Mouse (Mus musculus): ENCODE data around the gene Ypel2.

Ypel2 gene

GRCm38 (mm10) chr11:86898367-86898766 is 95.1 kb downstream of the Ypel2 start:
- DNase-seq (ENCODE audit: low read depth, low spot score), result no peak

- DNase-seq (ENCODE audit: low read depth, low spot score), result no peak
Observed at GRCm38 (mm10) chr11:86895567-86895966, 97.9 kb downstream of the Ypel2 start.

- no peak for DNase-seq (ENCODE audit: low read depth, low spot score)
Observed at GRCm38 (mm10) chr11:86895156-86895555, 98.4 kb downstream of the Ypel2 start.

- peak; percentile 62 for DNase-seq (ENCODE audit: low read depth, low spot score)
Observed at GRCm38 (mm10) chr11:86894171-86894577, 99.3 kb downstream of the Ypel2 start.

GRCm38 (mm10) chr11:86892996-86893670 is 100.4 kb downstream of the Ypel2 start:
- DNase-seq (ENCODE audit: low read depth, low spot score), result no peak

Measured in skeletal muscle tissue, adult 2 months (tissue).